Mouse (Mus musculus) kidney, adult 11 months (tissue): Measurements from ENCODE around the gene Pcid2.

Experiments used
- DNase-seq: peaks from one replicate; pipeline ENCODE4 v3.0.0; 2022

The Pcid2 gene

DNA sequence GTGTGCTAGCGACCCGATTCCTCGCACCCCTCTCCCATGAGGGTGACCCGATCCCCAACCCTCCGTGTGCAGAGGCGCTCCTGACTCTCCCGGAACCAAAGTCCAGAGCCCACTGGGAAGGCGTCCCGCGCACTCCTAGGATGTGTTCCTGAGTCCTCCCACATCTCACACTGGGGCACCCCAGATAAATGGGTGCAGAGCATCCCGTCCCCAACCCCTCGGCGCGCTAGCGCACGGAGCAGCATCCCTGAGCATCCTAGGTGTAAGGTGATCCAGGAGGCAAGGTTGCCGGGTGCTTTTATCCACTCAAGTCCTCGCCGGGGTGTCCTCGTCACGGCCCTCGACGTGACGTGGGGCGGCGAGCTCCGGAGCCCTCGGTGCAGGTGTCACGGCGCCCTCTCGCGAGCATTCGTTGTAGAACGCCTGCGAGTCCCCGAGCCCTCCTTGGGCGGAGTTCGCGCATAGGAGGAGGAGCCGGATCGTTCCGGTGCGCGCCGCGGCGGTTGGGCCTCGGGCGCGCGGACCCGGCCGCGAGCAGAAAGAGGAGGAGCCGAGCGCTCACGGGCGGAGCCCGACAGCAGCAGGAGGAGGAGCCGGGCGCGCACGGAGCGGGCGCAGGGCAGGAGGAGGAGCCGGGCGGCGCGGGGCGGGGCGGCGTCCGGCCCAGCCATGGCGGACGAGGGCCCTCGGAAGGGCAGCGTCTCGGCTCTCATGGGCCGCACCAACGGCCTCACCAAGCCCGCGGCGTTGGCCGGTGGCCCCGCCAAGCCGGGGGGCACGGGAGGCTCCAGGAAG is at the start of gene Pcid2, which contains the start of gene Cul4a:
Pcid2 (minus strand) TSS at position 373 of the 795 bp plus-strand sequence.
Cul4a (plus strand) TSS at position 535 of the 795 bp plus-strand sequence.
- DNase-seq = peak; percentile 95

- no peak for DNase-seq
These were observed 48.8 kb upstream of the Pcid2 start for GRCm38 (mm10) chr8:13154099-13154498.

DNA sequence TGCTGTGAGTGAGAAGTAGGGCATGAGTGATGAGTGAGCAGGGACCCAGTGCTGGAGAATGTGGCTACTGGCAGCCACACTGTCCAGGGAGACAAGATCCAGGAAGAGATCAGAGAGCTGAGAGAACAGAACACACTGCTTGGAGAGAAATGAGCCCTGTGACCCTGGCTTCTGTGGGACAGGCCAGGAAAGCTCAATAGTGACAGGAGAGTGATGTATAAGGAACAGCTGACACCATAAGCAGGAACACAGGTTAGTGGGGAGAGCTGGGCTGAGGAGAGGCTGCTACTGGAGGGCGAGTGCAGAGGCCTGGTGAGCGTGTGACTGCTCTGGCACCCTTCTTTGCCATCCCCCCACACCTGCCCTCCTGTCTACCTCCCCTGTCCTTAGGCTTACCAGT is 45.7 kb upstream of the Pcid2 start:
- DNase-seq = no peak

DNA sequence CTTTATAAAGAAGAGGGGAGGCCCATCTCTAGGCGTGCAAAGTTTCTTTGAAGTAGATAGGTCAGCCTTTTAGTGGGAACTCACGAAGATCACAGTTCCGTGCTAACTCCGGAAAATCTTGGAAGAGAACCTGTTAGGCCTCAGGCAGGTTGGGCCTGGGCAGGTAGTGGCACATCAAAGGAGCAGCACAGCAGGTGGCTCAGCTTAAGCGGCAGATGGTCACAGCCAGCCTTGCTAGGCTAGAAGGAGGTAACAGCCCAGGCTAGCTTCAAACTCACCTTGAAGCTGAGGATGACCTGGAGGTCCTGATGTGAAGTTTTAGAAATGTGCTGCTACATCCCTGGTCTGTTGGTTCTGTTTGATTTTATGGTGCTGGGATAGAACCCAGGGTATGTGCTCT is 44.6 kb upstream of the Pcid2 start:
- DNase-seq = no peak

- DNase-seq = no peak
These were observed 44.0 kb upstream of the Pcid2 start for GRCm38 (mm10) chr8:13149287-13149686.

DNA sequence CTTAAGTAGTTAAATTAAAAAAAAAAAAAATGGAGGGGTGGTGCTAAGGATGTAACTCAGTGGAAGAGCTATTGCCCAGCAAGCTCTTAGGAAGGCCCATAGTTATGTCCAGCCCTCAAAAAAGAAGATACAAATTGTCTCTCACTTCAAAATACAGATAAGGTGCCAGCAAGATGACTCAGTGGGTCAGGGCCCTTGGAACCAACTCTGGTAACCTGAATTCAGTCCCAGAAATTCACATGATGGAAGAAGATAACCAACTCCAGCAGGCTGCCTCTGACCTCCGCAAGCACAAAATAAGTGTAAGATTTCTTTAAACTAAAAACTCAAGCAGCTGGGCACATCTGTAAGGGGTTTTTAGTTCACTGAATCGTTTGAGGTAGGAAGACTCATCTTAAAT is 43.2 kb upstream of the Pcid2 start:
- no peak for DNase-seq

DNA sequence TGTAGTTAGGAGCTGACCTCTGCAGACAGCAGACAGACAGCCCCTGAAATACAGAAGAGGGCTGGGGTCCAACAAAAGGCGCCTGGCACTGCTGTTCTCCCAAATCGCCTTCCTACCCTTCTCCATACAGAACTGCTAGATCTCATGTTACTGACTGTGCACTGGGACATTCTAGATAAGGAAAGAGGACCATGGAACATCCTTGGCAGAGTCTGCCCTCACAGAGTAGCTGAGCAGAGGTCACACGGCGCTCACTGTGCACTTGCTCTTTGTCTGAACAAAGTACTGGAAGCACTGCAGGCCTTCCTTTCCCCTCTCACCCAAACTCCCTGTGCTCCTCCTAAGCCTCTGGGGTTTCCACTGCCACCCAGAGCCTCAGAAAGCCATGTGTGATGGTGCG is 36.4 kb upstream of the Pcid2 start:
- DNase-seq = no peak

DNA sequence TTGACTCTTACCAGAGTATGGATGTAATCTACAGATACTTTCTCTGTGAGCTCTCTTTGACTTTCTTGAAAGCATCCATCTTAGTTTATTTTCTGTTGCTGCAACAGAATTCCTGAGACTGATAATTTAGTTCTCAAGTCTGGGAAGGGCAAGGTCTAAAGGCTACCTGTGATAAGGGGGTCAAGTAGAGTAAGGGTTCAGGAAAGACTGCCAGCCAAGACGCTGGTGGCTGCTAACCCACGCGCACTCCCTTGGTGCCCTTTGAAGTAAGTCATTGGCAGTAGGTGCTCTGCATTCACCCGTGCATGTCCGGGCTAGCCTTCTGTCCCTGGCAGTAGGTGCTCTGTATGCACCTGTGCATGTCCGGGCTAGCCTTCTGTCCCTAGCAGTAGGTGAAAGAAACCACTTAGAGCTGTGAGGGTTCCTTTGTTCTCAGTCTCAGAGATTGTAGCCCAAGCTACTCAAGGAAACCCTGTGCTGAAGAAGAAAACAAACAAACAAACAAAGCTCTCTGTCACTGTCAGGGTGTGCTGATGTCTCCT is 34.5 kb upstream of the Pcid2 start:
- no peak for DNase-seq

- DNase-seq = peak; percentile 46
These were observed 27.0 kb upstream of the Pcid2 start for GRCm38 (mm10) chr8:13132220-13132619.

GRCm38 (mm10) chr8:13124897-13125296 is 19.6 kb upstream of the Pcid2 start:
- no peak for DNase-seq

DNA sequence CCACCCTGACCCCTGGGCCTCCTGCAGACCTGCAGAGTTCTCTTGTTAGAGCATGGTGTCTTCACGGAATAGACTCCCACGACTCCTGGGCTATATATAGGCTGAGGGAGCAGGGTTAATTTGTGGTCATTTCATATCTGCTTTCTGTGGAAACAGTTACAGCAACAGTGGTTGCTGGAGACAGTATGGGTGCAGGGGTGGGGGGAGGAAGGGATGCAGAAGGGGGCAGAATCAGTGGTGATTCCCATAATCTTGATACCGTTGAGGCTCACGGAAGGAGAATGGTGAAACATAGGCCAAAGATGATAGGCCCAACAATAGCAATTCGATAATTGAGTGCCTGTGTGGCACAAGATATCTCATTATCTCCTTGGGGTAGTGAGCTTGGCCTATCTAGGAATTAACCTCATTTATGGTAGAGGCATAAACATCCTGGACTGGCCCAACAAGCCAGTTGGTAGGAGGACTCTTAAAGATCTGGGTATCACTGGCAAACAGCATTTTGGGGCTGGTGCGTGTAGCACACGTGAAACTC is 17.7 kb upstream of the Pcid2 start:
- DNase-seq = no peak

GRCm38 (mm10) chr8:13120882-13121665 is 15.8 kb upstream of the Pcid2 start:
- DNase-seq = no peak

DNA sequence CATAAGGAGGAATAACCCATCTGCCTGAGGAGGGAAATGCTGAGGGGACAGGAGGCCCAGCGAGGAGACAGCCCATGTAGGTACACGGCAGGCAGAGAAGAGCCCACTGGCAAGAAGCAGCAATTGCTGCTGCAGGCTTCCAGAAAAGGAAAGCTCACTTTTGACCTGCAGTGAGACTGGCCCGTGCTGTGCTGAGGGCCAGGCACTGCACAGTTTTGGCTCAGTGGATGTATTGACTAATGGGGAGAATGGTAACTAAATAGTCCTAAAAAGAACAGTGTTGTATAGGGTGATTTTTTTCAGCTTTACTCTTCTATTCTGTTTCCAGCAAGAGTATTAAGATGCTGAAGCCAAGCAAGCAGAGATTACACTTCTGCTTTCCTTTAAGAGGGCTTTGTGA is 13.3 kb upstream of the Pcid2 start:
- DNase-seq = no peak

DNA sequence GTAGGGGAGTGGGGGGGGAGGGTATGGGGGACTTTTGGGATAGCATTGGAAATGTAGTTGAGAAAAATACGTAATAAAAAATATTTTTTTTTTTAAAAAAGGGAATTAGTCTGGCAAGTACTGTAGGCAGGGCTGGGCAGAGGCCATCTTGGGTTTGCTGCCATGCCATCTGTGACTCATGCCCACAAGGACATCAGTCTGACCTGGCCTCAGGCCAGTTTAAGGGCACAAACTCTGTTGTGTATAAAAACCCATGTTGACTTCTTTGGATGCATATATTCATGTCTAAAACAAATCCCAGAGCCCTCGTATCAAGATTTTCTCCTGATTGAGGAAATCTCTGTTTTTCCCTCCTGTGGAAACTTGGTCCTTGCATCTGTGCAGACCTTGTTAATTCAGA is 11.8 kb upstream of the Pcid2 start:
- DNase-seq = no peak

- DNase-seq = no peak
These were observed 8.0 kb upstream of the Pcid2 start for GRCm38 (mm10) chr8:13113232-13113631.

DNA sequence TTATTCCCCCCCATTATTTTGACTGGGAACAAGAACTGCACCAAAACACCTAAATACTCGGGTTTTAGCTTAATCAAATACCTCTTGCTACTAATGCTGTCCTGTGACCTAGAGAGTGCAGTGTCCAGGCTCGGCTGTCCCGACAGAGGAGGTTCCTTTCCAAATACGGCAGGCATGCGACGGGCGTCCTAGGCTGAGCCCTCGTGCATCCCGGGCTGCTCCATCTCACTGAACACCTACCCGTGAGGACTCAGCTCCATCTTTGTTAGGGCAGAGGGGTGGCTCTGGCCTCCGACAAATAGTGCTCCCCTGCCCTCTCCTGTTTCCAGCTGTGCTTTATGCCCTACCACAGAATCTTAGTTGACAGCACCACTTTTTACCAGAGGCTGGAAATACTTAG is 6.7 kb upstream of the Pcid2 start:
- DNase-seq = no peak

- no peak for DNase-seq
These were observed 4.2 kb upstream of the Pcid2 start for GRCm38 (mm10) chr8:13109416-13109960.

DNA sequence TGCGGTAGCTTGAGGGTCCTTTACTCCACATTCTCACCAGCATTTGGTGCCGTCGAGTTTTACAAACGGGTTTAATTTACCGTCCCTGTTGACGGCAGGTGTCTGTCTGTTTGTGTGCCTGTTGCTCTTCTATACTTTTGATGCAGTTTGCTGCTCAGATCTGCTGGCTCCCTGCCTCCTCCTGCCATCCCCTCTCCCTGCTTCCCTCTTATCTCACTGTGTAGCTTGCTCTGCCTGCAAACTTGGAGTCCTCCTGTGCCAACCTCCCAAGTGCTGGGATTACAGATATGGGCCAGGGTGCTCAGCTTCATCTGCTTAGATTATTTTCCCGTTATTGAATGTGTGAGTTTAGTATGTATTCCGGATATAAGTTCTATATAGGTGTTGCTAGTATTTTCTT is 3.7 kb upstream of the Pcid2 start:
- DNase-seq = no peak

DNA sequence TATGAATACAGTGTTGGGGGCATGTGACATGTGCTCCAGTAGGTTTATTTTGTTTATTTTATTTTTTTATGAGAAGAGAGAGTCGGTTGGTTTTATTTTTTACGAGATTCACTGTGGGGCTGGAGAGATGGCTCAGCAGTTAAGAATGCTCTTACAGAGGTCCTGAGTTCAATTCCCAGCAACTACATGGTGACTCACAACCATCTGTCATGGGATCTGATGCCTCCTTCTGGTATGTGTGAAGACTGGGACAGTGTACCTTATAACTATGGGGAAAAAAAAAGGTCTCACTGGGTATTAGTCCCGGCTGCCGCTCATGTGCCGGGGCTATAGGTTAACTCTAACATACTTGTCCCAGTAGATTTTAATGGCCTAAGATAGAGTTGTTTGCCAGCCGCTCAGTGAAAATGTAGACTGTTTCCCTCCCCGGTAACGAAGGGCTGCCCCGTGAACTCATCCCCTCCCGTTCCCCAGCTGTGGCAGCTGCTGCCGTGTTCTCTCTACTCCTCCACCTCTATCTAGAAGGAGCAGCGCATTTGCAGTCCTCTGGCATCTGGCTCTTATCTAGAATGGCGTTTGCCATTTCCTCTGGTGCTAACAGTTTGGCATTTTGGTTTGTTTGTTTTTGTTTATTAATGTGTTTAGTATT is 2.9 kb upstream of the Pcid2 start:
- no peak for DNase-seq

GRCm38 (mm10) chr8:13105908-13106551 is 771 bp upstream of the Pcid2 start:
- peak; percentile 68 for DNase-seq

DNA sequence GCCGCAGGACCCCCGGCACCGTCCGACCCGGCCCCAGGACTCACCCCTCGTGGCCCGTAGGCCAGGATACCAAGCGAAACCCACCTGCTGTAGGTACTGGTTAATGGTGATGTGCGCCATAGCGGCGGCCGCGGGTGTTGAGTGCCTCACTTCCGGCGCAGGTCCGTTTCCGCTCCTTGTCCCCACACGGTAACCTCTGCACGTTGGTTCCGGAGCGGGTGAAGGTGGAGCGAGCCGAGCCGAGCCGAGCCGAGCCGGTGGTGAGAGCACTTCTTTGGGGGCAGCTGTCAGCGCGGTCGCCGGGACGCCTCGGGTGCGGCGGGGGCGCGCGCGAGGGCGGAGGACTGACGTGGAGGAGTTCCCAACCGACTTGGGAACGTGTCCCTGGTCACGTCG is 570 bp downstream of the Pcid2 start:
- peak; percentile 82 for DNase-seq

- no peak for DNase-seq
These were observed 27.7 kb downstream of the Pcid2 start for GRCm38 (mm10) chr8:13077542-13077941.
